Mouse (Mus musculus) liver, postnatal 0 days (tissue): ENCODE data around the gene Nfe2l3. TPM values are rescaled to one million over a fixed set of nuclear protein-coding genes. Genes with fewer than 3 reads are reported as not detected.

Source experiments
- ATAC-seq: fragments of 200-750 bp; cut with Nextera tagmentation; 2 replicates; pipeline ENCODE4 v1.8.0; 2017; ENCODE audit warnings: mild to moderate bottlenecking, moderate library complexity
- DNase-seq: peaks from one replicate; pipeline ENCODE4 v3.0.0-alpha.2; 2016
- H3K27ac ChIP-seq: fragments of 300-500 bp; sonication (generic); 2 replicates; pipeline ENCODE4 v1.5.1; 2014; ENCODE audit warnings: antibody characterized with exemption, moderate library complexity, mild to moderate bottlenecking, low read depth
- H3K27me3 ChIP-seq: fragments of 300-500 bp; sonication (generic); 2 replicates; pipeline ENCODE4 v1.6.1; 2014; ENCODE audit warnings: low read length, control low read depth, mixed read lengths; ENCODE audit not compliant: insufficient read depth
- H3K36me3 ChIP-seq: fragments of 300-500 bp; sonication (generic); replicated peaks from 2 replicates; pipeline ENCODE4 v1.6.1; 2014; ENCODE audit warnings: mild to moderate bottlenecking, control low read depth, low read length, moderate library complexity, mixed read lengths; ENCODE audit not compliant: insufficient read depth
- H3K4me1 ChIP-seq: fragments of 300-500 bp; sonication (generic); 2 replicates; pipeline ENCODE4 v1.6.1; 2014; ENCODE audit warnings: antibody characterized with exemption, mild to moderate bottlenecking, control low read depth; ENCODE audit not compliant: insufficient read depth
- H3K4me2 ChIP-seq: fragments of 300-500 bp; sonication (generic); 2 replicates; pipeline ENCODE4 v1.6.1; 2014; ENCODE audit warnings: low read depth, mild to moderate bottlenecking, low read length, moderate library complexity, mixed read lengths
- H3K4me3 ChIP-seq: fragments of 300-500 bp; sonication (generic); 2 replicates; pipeline ENCODE4 v1.5.1; 2014; ENCODE audit warnings: low read depth, low read length
- H3K9ac ChIP-seq: fragments of 300-500 bp; sonication (generic); replicated peaks from 2 replicates; pipeline ENCODE4 v1.6.1; 2014; ENCODE audit warnings: mild to moderate bottlenecking, moderate library complexity
- H3K9me3 ChIP-seq: fragments of 300-500 bp; sonication (generic); 2 replicates; pipeline ENCODE4 v1.6.1; 2016; ENCODE audit warnings: mild to moderate bottlenecking, control low read depth, low read length, mixed read lengths
- CTCF ChIP-seq: sonication (generic); IDR thresholded peaks from 2 replicates; pipeline ENCODE4 v1.5.1; 2016; ENCODE audit warnings: antibody characterized with exemption, low read depth
- EP300 ChIP-seq: IDR thresholded peaks from 2 replicates; pipeline ENCODE4 v1.6.1; 2016; ENCODE audit warnings: antibody characterized with exemption, low read depth, mild to moderate bottlenecking
- WGBS: fragments of 180-500 bp; shearing (Covaris S2); extraction: QIAGEN DNeasy Blood & Tissue Kit; methylation state at CpG from one replicate; pipeline ENCODE4 v1.1.7; 2014; ENCODE audit not compliant: insufficient replicate concordance; 5-methylcytosine and 5-hydroxymethylcytosine counted together
- polyA plus RNA-seq: library from polyadenylated mRNA; unstranded; fragments of >200 nt; fragmentation: Nextera tagmentation; extraction: Ambion mirVana; gene quantifications from 2 replicates; pipeline ENCODE4 v1.2.1, GENCODE M21; 2015

Gene Nfe2l3
- polyA plus RNA-seq, 1 experiment from 2014 or later, result 0.16 TPM

GRCm38 (mm10) chr6:51458925-51459312 is 26.4 kb downstream of the Nfe2l3 start:
- Histone ChIP-seq H3K27me3 (no peaks in the 10 kb centered on the region), H3K4me3 (no peak overlapping the region), H3K4me1 (no peaks in the 10 kb centered on the region), H3K36me3 (peaks cover 43% of the 10 kb centered on the region), H3K4me2 (no peak overlapping the region), H3K9me3 (no peaks in the 10 kb centered on the region), H3K9ac (no peak overlapping the region), H3K27ac (0 out of 2 replicates have a peak overlapping the region, but pooled peaks have one; percentile 2)
- ATAC-seq (peak; percentile 47), DNase-seq (no peak)
- 51% methylated on average over 2 of the region's 2 CpGs for WGBS
- TF ChIP-seq CTCF, result no peak
- no peak for TF ChIP-seq EP300

GRCm38 (mm10) chr6:51459313-51460020 is 27.0 kb downstream of the Nfe2l3 start:
- ATAC-seq (peak; percentile 51), DNase-seq (no peak)
- H3K9ac ChIP-seq, result no peak overlapping the region
- no peaks in the 10 kb centered on the region for H3K9me3 ChIP-seq
- no peaks in the 10 kb centered on the region for H3K27me3 ChIP-seq
- H3K36me3 ChIP-seq, result peaks cover 48% of the 10 kb centered on the region
- no peak for TF ChIP-seq EP300
- no peak for TF ChIP-seq CTCF
- H3K27ac ChIP-seq, result 0 out of 2 replicates have a peak overlapping the region, but pooled peaks have one; percentile 2
- no peaks in the 10 kb centered on the region for H3K4me1 ChIP-seq
- WGBS, result 55% methylated on average over 5 of the region's 5 CpGs
- H3K4me2 ChIP-seq, result no peak overlapping the region
- no peak overlapping the region for H3K4me3 ChIP-seq

GRCm38 (mm10) chr6:51460021-51460360 is 27.5 kb downstream of the Nfe2l3 start:
- WGBS, result 82% methylated on average over 4 of the region's 4 CpGs
- no peak for DNase-seq
- Histone ChIP-seq H3K4me1 (no peaks in the 10 kb centered on the region), H3K36me3 (peaks cover 53% of the 10 kb centered on the region), H3K9ac (no peak overlapping the region), H3K27me3 (no peaks in the 10 kb centered on the region), H3K4me3 (no peak overlapping the region), H3K27ac (no peak overlapping the region), H3K4me2 (no peak overlapping the region), H3K9me3 (no peaks in the 10 kb centered on the region)
- TF ChIP-seq EP300 (no peak), CTCF (no peak)
- ATAC-seq, result peak; percentile 16; the same call in 1 of the 2 replicates

GRCm38 (mm10) chr6:51460363-51460762 is 27.9 kb downstream of the Nfe2l3 start:
- Histone ChIP-seq H3K27me3 (no peaks in the 10 kb centered on the region), H3K36me3 (peaks cover 56% of the 10 kb centered on the region), H3K27ac (no peak overlapping the region), H3K4me2 (no peak overlapping the region), H3K4me1 (no peaks in the 10 kb centered on the region), H3K9ac (no peak overlapping the region), H3K4me3 (no peak overlapping the region), H3K9me3 (no peaks in the 10 kb centered on the region)
- TF ChIP-seq EP300, result no peak
- TF ChIP-seq CTCF, result no peak
- peak; percentile 11; the same call in 1 of the 2 replicates for ATAC-seq
- no peak for DNase-seq
- WGBS, result 94% methylated on average over 3 of the region's 3 CpGs

- no peak overlapping the region for H3K27ac ChIP-seq
- ATAC-seq (no peak), DNase-seq (no peak)
- H3K27me3 ChIP-seq, result no peaks in the 10 kb centered on the region
- H3K4me3 ChIP-seq, result peak overlapping the region; percentile 69
- H3K9me3 ChIP-seq, result no peaks in the 10 kb centered on the region
- peaks cover 21% of the 10 kb centered on the region for H3K4me1 ChIP-seq
- no peak overlapping the region for H3K9ac ChIP-seq
- WGBS, result 4% methylated on average over 2 of the region's 2 CpGs
- peaks cover 51% of the 10 kb centered on the region for H3K36me3 ChIP-seq
- TF ChIP-seq EP300 (no peak), CTCF (peak; percentile 47)
- H3K4me2 ChIP-seq, result peak overlapping the region; percentile 70
Observed at GRCm38 (mm10) chr6:51467649-51468048, 35.2 kb downstream of the Nfe2l3 start.

GRCm38 (mm10) chr6:51468891-51469561 is 36.6 kb downstream of the Nfe2l3 start:
- Histone ChIP-seq H3K4me3 (peak overlapping the region; percentile 69), H3K27me3 (no peaks in the 10 kb centered on the region), H3K4me1 (peaks cover 24% of the 10 kb centered on the region), H3K36me3 (peaks cover 52% of the 10 kb centered on the region), H3K9ac (peak overlapping the region; percentile 89), H3K4me2 (peak overlapping the region; percentile 70), H3K9me3 (no peaks in the 10 kb centered on the region), H3K27ac (peak overlapping the region; percentile 97)
- TF ChIP-seq CTCF (peak; percentile 15; the same call in 1 of the 2 replicates), EP300 (peak; percentile 68)
- ATAC-seq (peak; percentile 24), DNase-seq (peak; percentile 90)
- under 1% methylated on average over 63 of the region's 63 CpGs for WGBS
